Mouse (Mus musculus): ENCODE results near the gene Ppara.

DNA sequence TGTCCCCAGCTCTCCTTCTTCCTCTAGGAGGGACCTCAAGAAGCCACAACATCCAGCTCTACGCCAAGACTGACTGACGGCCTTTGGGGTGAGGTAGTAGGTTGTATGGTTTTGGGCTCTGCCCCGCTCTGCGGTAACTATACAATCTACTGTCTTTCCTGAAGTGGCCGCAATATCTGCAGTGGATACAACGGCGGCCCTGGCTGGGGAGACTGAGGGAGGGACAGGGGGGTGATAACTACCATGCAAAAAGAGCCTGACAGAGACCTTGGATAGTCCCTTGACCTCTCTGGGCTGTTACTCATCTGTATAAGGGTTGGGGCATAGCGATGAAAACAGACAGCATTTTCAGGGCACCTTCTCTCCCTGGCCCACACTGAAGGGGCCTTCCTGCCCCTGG lies 28.3 kb upstream of the Ppara start:
- TF ChIP-seq POLR2A (IDR thresholded peaks at IDR 0.05; ENCODE audit: insufficient read depth, low read depth, low read length) (no peak), CTCF (IDR thresholded peaks at IDR 0.05) (no peak), EP300 (IDR thresholded peaks at IDR 0.05; ENCODE audit: insufficient read depth, low read depth, low read length) (no peak)
